Mouse (Mus musculus): Measurements from ENCODE around the gene Hrct1.

Hrct1 gene

DNA sequence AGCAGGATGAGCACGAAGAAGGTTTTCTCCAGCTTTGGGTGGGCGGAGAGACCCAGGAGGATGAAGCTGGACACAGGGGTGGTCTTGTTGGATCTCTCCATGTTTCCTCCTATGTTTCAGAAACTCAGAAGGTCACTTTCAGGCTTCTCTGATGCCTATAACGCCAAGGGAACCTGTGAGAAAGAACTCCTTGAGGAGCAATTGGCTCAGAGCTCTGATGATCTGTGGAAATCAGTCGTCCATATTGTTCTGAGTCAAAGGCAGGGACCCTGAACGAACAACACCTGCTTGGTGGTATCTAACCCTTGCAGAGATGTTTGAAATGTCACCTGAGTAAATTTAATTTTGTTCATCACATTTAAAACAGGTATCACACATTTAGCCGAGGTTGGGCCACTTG is 43.9 kb downstream of the Hrct1 start, which contains the start of gene Olfr159:
Gene Olfr159, minus strand, starts transcription at position 101 of the 400 bp plus-strand sequence.
- intact Hi-C loops (cut with DNase I) = no loop called here

DNA sequence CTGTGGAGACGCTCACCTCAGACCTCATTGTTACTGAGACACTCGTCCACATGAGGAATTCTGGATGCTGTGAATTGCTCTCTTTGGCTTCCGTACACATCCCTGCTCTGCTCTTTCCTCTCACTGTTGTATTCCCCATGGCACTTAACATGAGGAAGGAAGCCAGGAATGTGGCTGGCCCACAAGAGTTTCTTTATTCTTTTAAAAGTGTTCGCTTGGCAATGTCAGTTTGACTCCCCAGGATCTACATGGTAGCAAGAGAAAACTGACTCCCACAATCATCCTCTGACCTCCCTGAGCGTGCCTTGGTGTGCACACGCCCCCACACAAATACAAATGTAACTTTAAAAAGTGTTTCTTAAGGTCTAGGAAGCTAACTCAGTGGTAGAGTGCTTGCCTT is 44.6 kb downstream of the Hrct1 start:
- intact Hi-C loops (cut with DNase I) = no loop called here

DNA sequence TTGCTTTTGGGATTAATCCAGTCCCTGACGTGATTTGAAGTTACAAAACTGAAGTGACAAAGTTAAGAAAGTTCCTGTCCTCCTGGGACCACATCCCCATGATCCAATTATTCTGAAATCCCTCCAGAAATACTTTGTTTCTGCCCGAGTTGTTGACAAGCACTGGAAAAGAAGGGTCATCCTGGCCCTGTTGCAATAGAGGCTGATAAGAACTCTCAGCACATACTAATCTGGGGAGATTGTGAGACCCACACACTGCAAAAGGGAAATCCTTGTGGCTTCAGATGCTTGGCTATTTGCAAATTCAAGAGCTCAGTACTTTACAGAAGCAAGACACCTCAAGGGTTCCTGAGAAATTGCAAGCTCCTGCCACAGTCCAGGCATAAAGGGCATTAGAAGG is 45.3 kb downstream of the Hrct1 start:
- intact Hi-C loops (cut with DNase I) = no loop called here
